Mouse (Mus musculus): Measurements from ENCODE around the gene Abtb2.

Gene Abtb2

DNA sequence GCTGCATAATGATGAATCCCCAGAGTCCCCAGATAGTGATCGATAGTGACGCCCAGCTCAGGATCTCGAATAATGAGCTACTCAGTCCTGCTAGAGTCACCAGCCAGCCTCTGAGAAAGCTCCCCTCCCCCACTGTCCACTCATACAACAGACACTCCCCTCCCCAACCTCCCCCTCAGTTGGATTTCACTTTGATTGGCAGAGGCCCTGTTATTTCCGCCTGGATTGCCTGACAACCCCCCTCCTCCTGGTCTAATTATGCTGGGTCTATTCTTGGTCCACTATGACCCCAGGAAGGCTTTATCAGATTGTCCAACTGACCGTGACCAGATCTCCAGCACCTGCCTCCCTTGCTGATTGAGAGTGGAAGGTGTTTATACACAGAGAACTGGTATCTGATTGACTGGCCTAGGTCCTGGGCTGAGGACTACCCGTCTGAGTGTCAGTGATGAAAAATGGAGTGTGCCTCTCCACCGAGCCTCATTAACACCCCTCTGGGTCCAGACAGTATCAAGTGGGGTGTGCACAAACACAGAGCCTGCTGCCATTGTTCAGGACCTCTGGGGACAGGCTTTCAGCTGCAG, 59.3 kb downstream of the Abtb2 start:
- DNase-seq, result no peak

DNA sequence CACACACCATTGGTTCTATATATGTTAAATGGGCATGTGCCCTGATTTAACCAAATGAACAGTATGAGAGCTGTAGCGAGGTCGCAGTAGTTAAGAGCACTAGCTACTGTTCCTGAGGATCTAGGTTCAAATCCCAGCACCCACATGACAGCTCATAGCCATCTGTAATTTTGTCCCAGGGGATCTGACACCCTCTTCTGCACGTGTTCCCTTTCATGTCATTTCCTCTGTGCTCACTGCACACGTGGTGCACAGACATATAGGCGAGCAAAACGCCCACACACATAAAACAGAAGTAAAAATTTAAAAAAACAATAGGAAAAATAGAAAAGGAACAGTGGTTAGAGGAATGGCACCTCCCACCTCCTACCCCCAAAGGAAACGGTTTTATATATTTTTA, 61.0 kb downstream of the Abtb2 start:
- no peak for DNase-seq

DNA sequence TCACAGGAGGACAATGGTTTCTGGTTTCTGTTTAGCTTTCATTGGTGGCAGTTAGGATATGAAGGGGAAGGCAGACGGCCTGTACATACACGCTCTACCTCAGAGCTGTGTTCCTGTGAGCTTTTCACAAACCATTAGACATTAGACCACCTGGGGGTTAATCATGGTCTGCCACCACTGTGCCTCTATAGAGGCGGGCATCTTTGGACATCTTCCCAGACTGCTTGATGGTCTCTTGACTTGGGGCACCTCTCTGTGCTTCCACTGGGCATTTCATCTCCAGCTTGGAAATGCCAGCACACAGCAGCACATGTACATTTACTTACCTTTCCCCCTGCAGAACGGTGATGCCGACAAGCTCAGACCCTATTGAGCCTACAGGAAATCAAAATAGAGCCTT, 63.8 kb downstream of the Abtb2 start:
- no peak for DNase-seq

DNA sequence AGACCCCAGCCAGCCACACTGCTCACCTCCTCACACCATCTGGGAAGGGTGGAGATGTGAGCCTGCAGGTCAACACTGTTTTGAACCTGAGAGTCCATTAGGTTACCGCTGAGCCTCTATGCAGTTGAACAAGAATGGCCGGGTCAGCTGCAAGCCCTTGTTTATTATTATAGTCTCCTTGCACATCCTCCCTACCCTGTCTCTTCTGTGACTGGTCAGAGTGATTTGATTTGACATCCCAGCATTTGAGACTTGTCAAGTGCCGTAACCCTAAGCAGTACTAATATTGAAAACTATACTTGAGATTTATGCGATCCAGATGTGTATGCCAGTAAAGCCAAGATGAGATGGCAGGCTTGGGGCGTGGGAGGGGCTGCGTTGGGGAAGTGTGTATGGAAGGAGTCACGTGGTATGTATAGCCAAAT, 65.2 kb downstream of the Abtb2 start:
- DNase-seq, result no peak

DNA sequence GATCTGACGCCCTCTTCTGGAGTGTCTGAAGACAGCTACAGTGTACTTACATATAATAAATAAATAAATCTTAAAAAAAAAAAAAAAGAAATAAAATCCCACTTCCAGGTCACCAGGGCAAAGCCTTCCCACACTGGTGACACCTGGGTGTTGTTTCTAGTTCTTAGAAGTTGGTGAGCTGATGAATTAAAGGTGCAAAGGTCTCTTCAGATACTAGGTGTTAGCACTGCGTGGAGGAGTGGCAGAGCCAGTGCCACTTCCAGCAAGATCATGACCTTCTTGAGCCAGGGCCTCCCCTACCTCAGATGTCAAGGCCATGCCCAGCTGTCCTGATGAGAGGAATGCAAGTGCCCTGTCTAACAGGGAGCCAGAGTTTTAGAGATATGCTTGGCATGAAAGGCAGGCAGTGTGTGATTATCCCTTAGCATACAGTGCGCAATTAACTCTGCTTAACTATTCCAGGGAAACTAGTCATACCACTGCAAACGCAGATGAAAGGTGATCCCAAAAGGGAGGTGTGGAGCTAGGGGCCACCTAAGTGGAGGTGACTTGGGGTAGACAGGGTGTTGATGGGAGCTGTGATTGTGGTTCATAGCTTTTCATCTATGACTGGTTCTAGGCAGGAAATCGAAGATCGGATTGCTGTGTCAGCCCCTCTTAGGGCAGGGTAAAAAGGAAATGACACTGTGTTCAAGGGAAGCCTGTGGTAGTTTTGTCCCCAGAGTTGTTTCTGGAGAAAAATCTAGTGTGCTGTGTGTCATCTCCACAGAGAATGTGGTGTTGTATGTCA, 66.2 kb downstream of the Abtb2 start:
- DNase-seq, result no peak

DNA sequence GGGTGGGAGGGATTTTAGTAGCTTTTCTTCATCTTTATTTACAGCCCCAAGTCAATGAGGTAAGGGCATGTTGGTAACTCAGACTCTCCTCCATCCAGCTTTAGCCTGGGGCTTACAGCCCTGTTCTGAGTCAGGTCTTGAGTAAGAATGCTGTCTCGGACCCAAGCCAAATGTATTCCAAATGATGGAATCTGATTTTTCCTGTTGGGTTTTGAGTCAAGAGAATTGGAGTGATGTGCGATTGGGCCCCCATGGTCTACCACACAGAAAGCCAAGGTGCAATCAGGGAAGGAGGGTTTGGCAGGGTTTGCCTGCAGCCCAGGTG, 66.8 kb downstream of the Abtb2 start:
- no peak for DNase-seq

DNA sequence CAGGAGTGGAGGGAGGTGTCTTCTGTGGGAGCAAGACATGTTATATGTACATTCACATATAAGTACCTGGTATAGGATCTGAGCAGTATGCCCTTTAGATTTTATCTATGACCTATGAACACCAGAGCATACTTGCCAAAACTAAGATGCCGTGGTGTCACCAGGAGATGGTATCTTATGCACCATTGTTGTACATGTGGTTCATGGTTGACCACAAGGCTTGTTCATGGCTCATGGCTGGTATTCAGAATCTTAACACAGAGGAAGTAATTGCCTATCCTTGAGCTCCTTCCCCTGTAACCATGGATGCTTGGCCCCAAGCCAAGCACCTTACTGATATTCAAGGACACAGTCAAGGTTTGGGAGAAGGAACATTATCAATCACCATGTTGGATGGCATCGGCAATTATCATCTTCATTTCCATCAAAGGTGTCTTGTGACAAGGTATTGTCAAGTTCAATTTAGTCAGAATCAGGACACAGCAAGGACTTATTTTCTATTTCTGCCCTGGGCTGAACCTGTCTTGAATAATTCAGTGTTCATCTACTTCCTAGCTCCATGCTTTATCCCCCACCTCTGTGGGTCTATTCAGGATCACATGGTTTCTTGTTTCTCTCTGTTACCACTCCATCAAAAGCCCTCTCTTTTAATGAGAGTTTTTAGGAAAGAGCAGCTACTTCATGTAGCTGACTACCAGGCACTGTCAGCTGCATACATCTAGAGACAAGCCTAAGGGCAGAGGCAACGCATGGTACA, 69.8 kb downstream of the Abtb2 start:
- DNase-seq, result no peak

DNA sequence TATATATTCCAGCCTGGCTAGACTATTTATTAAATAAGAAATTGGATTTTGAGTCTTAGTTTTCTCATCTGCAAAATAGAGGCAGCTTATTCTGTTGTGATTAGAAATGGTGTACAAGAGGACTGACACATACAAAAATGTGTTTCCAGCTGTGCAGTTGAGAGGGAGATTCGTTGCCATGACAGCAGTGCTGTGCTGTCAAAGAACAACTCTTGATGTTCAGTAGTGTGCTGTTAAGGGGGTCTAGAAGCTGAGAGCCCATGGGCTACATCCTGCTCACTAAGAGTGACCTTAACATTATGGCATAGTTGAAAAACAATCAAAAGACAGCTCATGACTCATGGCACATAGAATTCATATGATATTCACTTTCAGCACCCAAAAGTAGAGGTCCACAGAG, 71.3 kb downstream of the Abtb2 start:
- DNase-seq, result no peak

DNA sequence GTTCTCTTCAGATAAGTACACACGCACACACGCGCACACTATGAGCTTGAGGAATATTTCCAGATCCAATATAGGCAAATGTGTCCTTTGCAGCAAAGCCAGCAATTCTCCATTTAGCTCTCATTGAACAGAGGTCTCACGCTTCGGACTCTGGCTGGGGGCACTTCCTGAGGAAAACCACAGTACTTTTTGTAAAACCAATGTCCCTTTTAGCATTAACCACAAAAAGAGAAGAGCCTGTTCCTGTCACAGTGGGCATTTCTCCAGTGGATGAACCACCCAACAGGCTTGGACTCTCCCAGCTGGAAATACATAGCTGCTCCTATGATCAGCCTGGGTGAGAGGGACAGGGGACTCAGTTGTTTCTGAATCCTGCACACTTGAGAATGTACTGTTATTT, 71.8 kb downstream of the Abtb2 start:
- DNase-seq, result no peak

DNA sequence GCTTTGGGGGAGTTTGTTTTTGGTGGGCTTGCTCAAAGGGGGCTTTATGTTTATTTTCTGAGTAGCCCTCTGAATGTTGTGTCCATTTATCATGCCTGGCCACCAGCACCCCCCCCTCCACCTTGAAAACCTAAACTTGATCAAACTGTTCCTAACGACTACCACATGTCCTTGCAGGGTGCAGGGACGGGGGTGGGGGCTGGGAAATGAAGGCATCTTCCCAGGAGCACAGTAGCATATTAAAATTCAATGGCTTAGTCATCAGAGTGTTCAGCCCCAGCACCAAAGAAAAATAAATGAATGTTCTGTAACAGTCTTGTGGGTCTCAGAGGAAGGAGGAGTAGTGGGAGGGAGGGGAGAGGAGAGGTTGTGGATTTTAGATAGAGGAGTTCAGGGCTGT, 73.6 kb downstream of the Abtb2 start:
- DNase-seq, result no peak

DNA sequence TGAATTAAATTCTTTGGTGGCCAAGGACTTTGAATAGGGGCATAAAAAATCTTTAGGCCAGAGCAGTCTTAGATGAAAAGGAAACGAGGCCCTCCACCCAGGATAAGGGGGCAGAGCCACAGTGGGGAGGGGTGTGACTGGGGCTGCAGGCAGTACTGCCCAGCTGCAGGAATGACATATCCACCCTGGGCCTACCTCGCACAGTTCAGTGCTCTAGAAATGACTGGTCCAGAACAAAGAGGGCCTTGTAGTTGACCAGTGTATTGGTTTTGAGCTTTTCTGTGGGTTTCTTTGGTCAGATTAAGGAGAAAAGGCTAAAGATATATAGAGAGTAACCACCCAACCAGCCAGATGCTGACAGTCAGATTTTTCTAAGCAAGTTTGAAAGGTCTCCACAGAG, 74.8 kb downstream of the Abtb2 start:
- no peak for DNase-seq

DNA sequence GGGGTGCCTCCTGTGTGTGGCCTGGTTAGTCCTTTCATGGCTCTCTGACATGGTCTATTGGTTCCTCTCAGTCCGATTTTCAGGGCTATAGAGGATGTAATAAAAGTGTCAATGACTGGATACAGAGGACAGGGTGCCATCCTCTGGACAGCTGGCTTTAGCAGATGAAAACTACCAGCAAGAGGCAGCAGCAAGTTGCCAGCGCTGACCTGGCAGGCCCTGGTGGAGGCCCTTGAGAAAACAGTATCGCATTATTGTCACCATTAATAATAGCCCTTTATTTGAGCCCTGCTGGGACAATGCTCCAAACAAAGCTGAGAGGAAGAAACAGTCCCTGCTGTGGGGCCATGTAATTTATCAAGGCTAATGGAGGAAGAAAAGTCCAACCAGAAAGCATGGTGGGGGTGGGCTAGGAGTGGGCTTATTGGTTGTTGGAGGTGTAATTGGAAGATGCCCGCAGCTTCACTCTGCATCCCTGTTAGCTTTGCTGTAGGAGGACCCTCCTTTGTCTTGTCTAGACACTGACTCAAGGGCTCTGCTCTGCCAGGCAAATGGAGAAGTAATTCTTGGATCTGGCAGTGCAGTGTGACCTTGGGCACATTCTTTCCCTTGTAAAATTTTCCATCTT, 77.6 kb downstream of the Abtb2 start:
- peak; percentile 28 for DNase-seq

DNA sequence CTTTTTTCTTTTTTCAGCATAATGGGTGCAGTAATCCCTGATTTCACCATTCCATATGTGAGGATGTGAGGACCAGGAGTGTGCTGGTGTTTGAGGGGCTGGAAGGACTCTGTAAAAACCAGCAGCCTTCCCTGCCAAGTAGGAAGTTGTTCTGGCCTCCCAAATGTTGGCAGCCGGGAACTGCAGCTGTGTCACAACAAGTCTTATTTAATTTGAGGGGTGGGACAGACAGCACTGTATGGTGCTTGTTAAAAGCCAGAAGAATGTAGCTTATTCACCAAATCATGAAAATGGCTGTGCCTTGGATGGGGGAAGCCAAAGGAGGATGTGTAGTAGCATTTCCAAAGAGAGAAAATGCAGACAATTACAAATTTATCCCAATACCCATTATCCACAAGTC, 78.3 kb downstream of the Abtb2 start:
- no peak for DNase-seq

DNA sequence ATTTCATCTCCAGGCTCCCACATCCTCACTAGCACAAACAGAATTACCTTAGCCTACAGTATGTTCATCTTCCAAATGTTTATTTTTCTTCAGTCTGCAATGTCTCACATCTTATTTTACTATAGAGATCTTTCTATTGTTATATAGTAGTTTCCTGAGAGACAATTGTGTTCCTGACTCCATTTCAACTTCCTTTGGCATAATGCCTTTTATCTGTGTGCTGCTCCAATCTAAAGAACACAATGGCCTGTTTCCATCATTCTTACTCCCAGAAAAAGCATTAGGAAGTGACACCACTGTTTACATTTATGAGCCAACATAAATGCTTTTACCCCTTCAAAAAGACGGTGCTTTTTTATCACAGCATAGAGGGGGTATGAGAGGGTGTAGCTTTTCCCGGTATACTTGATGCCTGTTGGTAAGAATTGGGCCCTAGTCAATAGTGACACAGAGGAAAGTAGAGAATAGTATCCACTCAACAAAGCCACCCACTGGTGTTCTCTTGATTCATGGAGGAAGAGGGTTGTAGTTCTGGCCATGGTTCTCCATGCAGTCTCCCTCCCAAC, 84.3 kb downstream of the Abtb2 start:
- DNase-seq, result no peak

DNA sequence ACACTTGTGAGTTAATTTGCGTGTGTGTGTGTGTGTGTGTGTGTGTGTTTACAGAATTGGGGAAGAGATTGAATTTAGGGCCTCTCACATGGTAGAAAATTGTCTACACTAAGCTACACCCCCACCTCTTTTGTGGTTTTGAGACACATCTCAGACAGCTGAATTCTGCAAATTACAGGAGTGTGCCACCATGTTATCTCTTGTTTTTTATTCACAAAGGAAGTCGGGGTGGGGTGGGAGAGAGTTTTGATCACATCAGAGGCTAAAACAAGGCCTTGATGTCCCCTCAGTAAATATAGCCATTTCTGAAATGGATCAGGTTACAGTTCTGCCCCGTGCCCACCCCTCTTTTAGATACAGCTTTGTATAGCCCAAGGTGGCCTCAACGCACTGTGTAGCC, 86.0 kb downstream of the Abtb2 start:
- DNase-seq, result no peak

DNA sequence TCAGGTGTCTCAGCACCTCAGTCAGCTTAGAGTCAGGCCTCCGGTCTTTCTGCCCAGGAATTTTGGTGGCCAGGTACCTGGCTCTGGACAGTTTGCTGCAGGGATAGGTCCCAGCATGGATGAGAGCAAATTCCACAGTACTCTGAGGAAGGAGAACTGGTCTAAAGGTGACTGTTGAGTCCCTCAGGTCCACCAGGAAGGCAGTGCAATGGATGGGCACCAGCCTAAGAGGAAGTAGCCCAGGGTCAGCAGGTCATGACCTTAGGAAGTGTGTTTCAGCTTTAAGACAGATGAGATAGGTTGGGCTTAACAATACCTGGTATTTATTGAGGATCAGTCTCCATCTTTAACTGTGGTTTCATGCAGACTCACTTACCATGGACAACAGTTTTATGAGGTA, 88.9 kb downstream of the Abtb2 start:
- DNase-seq, result no peak

DNA sequence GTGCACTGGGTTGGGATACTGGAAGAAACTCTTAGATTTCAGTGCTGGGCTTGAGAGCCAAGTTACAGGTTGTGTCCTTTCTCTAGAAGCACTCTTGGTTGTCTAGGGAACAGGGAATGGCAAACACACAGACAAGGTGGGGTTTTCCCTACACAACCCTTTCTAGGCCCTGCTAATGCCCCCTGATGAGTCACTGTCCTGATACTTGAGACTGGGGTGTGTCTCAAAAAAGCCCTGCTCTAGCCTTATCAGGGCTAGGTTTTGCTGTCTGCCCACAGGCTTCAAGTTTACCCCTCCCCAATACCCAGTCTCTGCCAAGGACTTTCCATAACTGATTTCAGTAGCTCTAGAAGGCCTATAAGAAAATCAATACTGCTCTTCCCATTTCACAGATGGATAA, 89.9 kb downstream of the Abtb2 start:
- DNase-seq, result no peak

DNA sequence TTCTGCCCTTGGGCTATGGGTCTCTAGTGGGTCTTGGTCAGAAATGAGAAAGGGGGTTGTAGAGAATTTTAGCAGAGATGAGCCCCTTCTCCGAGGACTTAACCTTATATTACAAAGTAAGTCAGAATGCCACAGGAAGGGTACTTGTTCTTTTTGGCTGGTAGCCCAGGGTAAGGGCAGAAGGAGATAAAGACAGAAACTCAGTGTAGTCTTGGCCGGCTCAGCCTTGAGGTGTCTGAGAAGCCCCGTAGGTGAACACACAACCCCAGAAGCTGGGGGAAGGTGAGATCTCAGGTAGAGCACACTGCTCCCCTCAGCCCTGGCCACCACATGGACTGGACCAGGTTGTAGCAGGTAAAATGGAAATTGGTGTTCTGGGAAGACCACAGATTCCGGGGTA, 93.1 kb downstream of the Abtb2 start:
- no peak for DNase-seq

DNA sequence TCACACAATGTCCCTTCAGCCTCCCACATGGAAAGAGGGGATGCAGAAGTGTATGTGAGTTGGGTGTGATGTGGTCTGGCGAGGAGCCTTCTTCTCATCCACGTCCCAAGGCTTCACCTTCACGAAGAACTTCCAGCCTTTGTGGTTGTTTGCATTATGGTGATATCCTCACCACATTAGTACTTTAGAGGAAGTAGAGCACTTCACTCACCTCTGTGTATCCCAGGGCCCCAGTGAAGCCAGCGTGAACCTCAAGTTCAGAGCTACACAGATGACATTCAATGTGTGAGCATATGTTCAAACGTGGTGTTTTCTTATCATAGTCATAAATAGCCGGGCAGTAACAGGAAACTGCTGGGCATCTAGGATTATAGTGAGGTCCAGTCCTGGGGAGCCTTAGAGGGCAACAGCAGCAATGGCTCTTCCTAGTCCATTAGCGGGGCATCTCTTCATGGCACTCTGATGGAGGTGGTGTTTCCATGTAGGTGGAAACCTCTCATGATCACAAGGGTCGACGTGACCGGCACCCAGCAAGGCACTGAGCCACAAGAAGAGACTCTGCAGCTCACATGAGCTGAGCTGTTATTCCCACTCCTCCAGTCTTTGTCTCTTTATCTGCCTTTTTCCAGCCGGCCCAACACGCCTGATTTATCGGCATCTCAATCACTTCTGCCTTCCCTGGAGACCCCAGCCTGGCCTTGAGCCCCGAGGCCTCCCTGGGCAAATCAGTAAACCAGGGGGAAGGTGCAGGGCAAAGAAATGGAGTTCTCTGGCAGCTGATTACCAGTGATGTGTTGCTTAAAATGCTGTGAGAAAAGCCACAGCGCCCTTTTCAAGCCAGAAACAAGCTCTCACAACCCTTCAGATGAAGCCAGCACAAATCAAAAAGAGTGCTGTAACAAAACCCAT, 93.8 kb downstream of the Abtb2 start:
- no peak for DNase-seq

DNA sequence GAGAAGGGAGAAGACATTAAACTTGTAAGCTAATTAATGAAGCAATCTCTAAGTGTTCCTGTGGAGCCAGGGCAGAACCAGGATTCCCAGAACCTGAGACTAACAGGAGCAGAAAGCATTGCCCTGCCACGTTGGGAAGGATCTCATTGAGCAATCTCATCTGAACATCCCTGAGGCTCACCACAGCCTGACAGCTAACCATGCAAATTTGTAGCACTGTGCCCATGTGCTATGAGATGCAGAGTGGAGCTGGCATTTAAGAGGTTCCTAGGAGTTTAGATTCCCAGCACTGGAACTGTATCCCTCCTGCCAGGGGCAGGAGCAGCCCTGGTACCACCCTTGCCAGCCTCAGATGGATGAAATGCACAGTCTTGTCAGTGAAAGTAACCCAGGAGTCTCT, 95.6 kb downstream of the Abtb2 start:
- DNase-seq, result no peak

DNA sequence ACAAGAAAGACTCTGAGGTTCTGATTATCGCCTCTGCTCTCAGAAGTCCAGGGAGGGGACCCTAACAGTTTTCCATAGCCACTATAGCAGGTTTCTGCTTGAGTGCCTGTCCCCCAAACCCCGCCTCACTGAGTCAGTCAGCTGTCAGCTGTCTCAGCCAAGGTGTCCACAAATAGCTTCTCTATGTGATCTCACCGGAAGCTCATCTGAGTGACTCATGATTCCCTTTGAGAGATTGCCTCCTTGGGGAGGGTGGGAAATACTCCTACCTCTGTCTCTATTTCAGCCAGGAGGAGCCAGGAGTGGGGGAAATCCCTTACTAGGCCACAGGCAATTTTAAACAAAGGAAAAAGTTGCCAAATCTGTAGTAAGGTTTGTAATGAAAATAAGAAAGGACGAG, 96.0 kb downstream of the Abtb2 start:
- peak; percentile 9 for DNase-seq

DNA sequence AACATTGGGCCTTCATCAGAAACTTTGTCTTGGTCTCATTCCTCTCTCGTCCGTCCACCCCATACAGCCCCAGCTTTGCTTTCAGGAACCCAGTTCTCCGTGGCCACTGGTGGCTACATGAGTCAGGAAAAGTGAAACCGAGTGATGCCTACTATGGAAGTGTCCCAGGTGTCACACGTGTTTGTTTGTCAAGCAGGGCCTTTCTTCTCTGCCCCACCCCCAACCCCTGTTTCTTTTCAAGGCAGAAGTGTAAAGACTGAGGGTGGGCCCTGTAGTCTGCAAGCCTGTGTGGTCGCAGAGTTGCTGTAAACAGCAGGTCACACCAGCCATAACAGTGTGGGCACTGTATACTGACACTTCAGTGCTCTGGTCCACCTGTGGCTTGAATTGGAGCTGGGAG, 98.2 kb downstream of the Abtb2 start:
- DNase-seq, result no peak

Data from cerebellum, adult 11-12 months (tissue).